ENCODE assay signal across 8 mouse cellular contexts in the genomic region with DNA sequence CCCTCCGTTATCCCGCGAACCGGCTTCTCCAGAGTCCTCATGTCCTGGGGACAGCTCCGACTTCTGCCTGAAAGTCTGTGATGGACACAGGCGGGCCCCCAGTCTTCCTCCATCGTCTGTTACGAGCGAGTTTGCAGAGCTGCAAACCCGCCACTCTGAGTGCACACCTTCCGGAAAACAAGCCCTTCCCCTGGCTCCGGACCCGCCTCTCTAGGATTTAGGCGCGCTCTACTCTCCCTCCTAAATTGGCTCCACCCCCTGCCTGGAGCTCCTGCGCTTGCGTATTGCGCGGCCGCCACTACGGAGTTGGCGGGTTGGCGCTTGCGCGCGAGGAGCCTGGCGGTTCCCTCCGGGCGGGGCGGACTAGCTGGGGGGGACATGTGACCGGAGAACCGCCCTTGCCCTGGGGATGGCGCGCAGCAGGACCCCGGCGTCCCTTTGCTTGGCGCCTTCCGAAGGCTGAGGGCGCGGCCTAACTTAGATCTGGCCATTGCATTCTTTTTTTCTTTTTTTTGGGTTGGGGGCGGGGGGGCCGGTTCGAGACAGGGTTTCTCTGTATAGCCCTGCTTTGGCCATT. TPM values are rescaled to one million over a fixed set of nuclear protein-coding genes. Genes with fewer than 3 reads are reported as not detected.
DNase-seq lines count a peak whose midpoint lies in the region; ATAC-seq and TF ChIP-seq lines count a peak whose summit lies in the region.

No protein-coding gene starts in this region.

- WGBS in hindbrain, embryonic 11.5 days = 0% methylated on average over 40 of the region's 43 CpGs
- under 1% methylated on average over 43 of the region's 43 CpGs for WGBS in lung, postnatal 0 days

- H3K27me3 ChIP-seq in hindbrain, embryonic 11.5 days (ENCODE audit: control insufficient read depth, insufficient read depth, low read length) = no peaks in the 10 kb centered on the region
- no peaks in the 10 kb centered on the region for H3K27me3 ChIP-seq in lung, postnatal 0 days (replicated peaks; ENCODE audit: insufficient read depth, low read length)

- peak; percentile 94 for ATAC-seq in hindbrain, embryonic 11.5 days (ENCODE audit: low FRiP score)
- ATAC-seq in lung, postnatal 0 days = peak; percentile 92

- H3K36me3 ChIP-seq in hindbrain, embryonic 11.5 days (ENCODE audit: control insufficient read depth, insufficient read depth, low read length) = 0 out of 2 replicates have a peak, but pooled peaks cover 2% of the 10 kb centered on the region
- H3K36me3 ChIP-seq in lung, postnatal 0 days (ENCODE audit: insufficient read depth, low read length) = 0 out of 2 replicates have a peak, but pooled peaks cover 6% of the 10 kb centered on the region

- H3K9me3 ChIP-seq in hindbrain, embryonic 11.5 days (ENCODE audit: control insufficient read depth, low read length) = no peaks in the 10 kb centered on the region
- no peaks in the 10 kb centered on the region for H3K9me3 ChIP-seq in lung, postnatal 0 days (ENCODE audit: low read length)

- peak; percentile 97 for DNase-seq in R1 (ENCODE audit: low read depth, low spot score)
- DNase-seq in cerebellum, postnatal 10 days = peak; percentile 98 to 99
- DNase-seq in frontal cortex, adult 2 months (ENCODE audit: extremely low spot score in 1 of 2, low spot score in 1 of 2) = peak; percentile 91 to 96
- DNase-seq in hindbrain, embryonic 11.5 days (ENCODE audit: low spot score) = peak; percentile 97
- peak; percentile 96 for DNase-seq in layer of hippocampus, adult 9-11 months
- DNase-seq in lung, postnatal 0 days (ENCODE audit: low spot score) = peak; percentile 99
- DNase-seq in ovary, postnatal 10 days (ENCODE audit: low spot score) = peak; percentile 92
- DNase-seq in thymus, postnatal 10 days (ENCODE audit: low spot score in 2 of 2) = peak; percentile 95 to 96

- H3K27ac ChIP-seq in hindbrain, embryonic 11.5 days (ENCODE audit: low read depth, low read length) = peak overlapping the region; percentile 82
- peak overlapping the region; percentile 72 for H3K27ac ChIP-seq in lung, postnatal 0 days (ENCODE audit: low read length)

- H3K9ac ChIP-seq in hindbrain, embryonic 11.5 days (ENCODE audit: low read depth, low read length) = peak overlapping the region; percentile 52
- 0 out of 2 replicates have a peak overlapping the region, but pooled peaks have one; percentile 20 for H3K9ac ChIP-seq in lung, postnatal 0 days (replicated peaks; ENCODE audit: low read depth)

- H3K4me3 ChIP-seq in hindbrain, embryonic 11.5 days (ENCODE audit: low read depth, low read length) = peak overlapping the region; percentile 65
- H3K4me3 ChIP-seq in lung, postnatal 0 days (ENCODE audit: low read depth, low read length) = peak overlapping the region; percentile 68

- peak overlapping the region; percentile 85; the same call in 1 of the 2 replicates for H3K4me2 ChIP-seq in hindbrain, embryonic 11.5 days (replicated peaks; ENCODE audit: low read depth, low read length)
- peak overlapping the region; percentile 100 for H3K4me2 ChIP-seq in lung, postnatal 0 days (replicated peaks; ENCODE audit: low read depth, low read length)

- H3K4me1 ChIP-seq in hindbrain, embryonic 11.5 days (replicated peaks; ENCODE audit: control insufficient read depth, insufficient read depth, low read length) = no peaks in the 10 kb centered on the region; the same call in 1 of the 2 replicates
- peaks cover 13% of the 10 kb centered on the region; the same call in 1 of the 2 replicates for H3K4me1 ChIP-seq in lung, postnatal 0 days (ENCODE audit: insufficient read depth, low read depth, low read length)

- no peak for TF ChIP-seq EP300 in lung, postnatal 0 days (IDR thresholded peaks at IDR 0.05)

- TF ChIP-seq CTCF in lung, postnatal 0 days (IDR thresholded peaks at IDR 0.05) = no peak

RNA-seq across cellular contexts. Expression of gene Fbxo5, which starts 0.4 kb away (rescaled TPM):
- polyA plus RNA-seq in frontal cortex, adult 2 months (2012; rRNA removed) = 1.8 and 2.6 TPM in 2 replicates
- 70.6 and 70.8 TPM in 2 replicates for polyA plus RNA-seq in hindbrain, embryonic 11.5 days (2014; fragmentation: Nextera tagmentation; extraction: Ambion mirVana)
- polyA plus RNA-seq in lung, postnatal 0 days (2015; fragmentation: Nextera tagmentation; extraction: Ambion mirVana) = 8.4 TPM in 2 replicates

RNA-seq across cellular contexts. Expression of gene Mtrf1l, which starts 17.9 kb away (rescaled TPM):
- polyA plus RNA-seq in frontal cortex, adult 2 months (2012; rRNA removed) = 6.5 and 8.1 TPM in 2 replicates
- polyA plus RNA-seq in hindbrain, embryonic 11.5 days (2014; fragmentation: Nextera tagmentation; extraction: Ambion mirVana) = 15.7 and 16.9 TPM in 2 replicates
- 13.1 and 13.7 TPM in 2 replicates for polyA plus RNA-seq in lung, postnatal 0 days (2015; fragmentation: Nextera tagmentation; extraction: Ambion mirVana)

Comparison
In these comparisons a context has a peak if more than half of its experiments do, and no peak if none do; other contexts are left out.
1. Peak in every context shown above with its lines: DNase-seq, ATAC-seq, H3K4me3 ChIP-seq and H3K27ac ChIP-seq.